Mouse (Mus musculus): ENCODE measurements at regions not wholly inside any gene's neighbourhood (a gene's known extent, or its start where the extent isn't known, plus 50 kb on each side); places are given as distances from the start of the nearest gene placed in this dataset.

DNA sequence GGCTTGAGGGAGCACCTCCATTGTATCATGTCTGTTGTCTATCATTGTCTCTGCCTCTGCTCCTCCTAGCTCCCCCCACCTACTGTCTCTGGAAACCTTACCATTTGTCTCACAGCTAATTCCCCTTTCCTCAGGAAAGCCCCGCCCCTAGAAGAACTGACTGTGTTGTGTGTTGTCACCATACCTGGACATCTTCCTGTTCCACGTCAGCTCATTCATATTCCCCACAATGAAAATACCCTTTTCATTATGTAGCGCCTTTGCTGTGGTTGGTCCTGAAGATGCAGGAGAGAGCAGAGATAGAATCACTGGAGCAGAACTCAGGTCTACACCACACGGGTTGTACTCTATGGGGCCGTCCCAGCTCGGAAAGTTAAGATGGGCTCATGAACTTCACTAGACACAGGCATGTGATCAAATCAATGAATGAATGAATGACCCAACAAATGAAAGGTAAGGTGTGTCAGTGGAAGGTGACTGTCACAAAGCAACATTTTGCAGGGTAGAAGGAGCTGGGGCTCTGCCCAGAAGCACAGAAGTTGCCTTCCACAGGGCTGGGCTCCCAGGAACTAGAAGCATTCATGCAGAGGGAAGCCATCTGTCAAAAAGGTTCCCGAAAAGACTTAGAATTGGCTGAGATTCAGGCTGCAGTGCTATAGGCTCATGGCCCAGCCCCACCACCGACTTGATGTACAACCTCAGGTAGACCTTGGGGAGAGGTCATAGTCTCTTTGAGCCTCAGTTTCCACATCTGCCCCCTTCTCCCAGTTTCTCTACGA is 384.8 kb upstream of the Zmiz1 start:
- no peak for DNase-seq

DNA sequence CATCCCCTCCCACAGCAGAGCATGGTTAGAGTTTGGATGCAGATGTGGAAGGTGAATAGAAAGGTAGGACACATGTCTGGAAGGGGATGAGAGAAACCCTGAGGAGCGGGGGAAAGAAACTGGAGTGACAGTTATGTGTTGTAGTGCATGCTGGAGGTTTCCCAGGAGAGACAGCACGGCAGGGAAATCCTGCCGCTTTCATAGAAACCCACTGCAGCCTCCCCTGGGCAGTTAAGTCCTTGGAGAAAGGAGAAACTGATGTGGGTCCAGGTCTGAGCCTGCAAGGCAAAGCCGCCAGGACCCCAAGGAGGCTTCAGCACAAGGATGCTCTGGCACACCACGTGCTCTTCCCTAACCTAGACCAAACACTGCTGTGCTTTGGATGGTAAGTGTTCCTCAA is 384.1 kb upstream of the Zmiz1 start:
- no peak for DNase-seq

DNA sequence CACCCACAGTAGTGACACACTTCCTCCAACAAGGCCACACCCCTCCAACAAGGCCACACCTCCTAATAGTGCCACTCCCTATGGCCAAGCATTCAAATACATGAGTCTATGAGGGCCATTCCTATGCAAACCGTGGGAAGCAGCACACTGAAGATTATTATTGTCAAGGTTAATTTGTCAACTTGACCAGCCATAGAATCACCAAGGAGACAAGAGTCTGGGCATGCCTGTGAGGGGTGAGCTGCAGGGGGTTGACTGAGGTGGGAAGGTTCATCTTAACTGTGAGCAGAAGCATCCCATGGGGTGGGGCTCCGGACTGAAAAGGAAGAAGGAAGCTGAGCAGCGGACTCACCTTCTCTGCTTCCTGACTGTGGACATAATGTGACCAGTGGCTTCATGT is 378.6 kb upstream of the Zmiz1 start:
- peak; percentile 60 for DNase-seq

DNA sequence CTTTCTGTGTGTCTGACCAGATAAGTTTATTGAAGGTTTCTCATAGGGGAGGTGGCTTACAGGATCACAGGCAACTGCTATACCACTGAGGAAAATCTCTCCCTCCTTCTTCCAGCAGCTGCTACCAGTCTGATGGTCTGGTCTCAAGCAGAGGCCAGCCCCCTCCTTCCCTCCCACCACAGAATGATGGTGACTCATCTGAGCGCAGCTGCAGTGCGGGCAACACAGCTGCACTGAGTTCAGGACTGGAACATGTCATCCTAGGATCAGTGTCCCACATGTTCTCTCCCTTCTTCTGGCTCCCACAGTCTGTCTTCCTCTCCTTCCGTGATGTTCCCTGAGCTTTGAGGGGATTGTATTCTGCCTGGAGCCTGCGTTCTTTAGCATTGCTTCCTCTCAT is 375.1 kb upstream of the Zmiz1 start:
- DNase-seq = no peak

DNA sequence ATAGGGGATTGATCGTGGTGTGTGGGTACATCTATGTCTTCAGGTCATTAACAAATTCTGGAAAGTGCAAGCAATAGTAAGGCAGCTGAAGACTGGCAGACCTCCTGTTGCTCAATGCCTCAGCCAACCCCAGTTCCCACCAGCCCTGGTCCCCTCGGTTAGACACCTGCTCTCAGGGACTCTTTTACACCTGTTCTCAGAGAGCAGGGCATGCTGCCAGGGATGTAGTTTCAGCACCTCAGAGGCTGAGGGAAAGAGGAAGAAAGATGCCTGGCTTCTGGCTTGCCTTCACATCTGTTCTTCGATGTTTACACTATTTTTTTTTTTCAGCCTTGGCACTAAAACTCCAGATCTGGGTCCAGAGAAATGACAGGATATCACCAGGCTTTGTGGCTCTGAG is 362.2 kb upstream of the Zmiz1 start:
- DNase-seq = no peak

DNA sequence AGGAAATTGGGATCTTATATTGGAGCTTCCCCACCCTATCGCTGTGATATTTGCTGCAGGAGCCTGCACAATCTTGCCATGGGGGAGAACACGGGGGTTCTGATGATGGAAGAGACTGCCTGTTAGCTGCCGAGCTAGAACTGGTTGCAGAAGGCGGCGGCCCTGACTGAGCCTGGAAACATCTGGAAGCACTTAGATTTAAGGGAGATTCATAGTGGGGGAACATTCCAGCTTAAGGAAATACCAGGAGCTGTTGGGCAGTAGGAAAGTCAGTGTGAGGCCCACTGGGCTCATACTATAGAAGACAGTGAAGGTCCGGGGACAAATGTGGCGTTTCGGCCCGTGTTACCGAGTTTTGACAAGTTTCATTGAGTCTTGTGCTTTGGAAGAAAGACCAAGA is 353.6 kb upstream of the Zmiz1 start:
- DNase-seq = no peak

DNA sequence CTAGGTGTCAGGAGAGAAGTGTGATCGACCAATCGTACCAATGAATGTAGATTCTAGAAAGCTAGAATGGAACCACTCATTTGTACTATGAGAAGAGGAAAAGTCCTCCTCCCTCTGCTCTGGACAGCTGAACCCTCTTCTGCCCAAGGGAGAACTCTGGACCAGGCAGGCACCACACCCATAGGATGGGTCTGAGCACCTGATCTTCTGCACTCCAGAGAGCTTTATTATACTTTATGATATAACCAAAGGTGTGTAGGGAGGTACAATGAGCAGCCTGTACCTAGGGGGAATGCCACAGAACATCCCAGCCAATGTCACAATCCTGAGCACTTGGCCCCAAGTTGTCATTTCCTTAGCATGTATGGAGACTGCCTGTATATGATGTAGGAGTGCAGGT is 352.5 kb upstream of the Zmiz1 start:
- no peak for DNase-seq

DNA sequence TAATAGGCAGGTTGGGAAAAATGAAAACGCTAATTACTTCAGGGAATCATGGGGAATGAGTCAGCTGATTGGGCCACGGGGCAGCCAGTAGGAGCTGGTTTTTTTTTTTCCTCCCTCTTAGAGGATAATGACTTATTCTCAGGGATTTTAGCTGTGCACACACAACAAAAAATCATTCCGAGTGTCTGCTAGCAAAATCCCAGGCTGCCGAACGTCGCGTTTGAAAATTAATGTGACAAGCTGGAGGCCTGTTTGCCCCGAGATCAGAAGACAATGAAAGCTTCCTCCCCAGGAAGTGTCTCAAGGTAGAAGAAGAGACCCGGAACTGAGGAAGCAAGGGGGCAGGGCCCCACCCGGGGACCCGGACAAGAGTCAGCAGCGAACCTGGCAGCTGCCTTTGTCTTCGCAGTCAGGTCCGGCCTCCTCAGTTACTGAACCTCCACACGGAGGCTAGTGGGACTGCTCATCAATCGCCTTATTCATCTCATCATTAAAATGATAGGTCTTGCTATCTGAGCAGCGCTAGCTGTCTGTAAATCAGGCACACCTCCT is 350.8 kb upstream of the Zmiz1 start:
- DNase-seq = no peak

DNA sequence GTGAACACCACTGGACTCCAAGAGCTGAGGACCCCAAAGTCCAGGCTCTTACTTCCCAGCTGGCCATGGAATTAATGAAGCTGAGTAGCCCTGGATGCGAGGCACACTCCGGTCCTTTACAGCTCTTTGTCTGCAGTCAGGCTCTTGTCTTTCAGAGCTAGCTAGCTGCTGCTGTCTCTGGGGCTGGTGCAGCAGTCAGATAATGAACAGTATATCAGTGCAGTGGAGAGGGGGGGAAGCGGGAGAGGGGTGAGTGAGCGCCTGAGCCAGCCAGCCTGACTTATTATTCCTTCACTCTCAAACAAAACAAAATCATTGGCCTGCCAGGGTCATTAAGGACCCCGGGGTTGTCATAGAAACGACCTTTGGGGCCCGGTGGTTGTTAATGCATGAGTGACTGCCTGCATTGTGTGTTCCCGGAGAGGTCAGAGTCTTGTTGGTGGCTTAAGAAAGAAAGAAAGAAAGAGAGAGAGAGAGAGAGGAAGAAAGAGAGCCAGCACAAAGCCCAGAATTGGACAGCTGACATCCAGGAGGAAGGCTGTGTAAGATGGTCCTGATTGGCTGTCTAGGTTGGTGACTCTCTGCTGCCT is 350.2 kb upstream of the Zmiz1 start:
- DNase-seq = peak; percentile 98

DNA sequence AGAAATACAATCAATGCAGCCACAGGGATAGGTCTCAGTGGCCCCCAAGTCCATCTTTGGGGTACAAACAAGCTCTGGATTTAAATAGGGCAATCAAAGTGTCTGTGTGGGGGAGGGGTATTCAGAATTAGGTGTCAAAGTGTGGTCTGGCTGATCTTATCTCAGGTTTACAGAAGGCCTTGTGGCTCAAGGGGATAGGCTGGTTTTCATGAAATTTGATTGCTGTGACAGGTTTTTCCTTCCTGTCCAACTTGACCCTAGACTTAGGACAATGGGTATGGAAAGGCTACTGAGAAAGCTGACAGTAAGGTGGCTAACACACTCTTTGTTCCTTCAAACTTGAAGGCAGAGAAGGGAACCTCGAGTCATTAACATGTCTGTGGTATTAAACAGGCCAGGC is 349.3 kb upstream of the Zmiz1 start:
- peak; percentile 41 for DNase-seq

DNA sequence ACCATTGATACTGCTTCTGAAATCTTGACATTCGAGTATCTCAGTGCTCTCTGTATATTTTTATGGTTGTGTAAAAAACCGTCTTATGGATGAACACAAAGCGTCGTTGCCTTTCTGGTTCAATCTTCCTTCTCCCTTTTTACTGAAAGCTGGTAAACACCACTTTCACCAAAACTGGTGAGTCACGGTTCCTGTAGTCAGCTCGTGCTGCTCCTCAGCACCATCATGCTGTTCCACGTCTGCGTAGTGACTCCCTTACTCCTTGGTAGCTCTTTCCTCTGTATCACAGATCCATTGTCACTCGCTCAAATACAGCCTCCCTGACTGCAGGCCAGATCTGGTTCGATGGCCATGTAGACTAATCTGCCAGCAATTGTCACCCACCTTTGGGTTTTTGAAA is 346.2 kb upstream of the Zmiz1 start:
- no peak for DNase-seq

DNA sequence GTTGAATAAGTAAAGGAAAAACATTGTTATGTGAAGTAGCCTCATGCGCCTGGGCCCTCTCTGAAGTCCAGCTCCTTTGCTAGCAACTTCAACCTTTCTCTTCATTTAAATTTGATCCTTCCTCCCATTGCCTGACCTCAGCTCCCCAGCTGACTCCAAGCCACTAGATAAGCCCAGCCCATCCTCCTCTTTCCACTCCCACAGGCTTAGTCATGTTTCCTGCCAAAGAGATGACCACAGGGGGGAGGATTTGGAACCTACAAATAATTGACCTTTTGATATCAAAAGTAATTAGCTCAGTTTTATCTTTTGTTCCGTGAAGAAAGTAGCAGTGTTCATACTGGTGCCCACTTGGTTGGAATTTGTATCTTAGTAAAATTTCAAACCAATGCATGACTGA is 345.7 kb upstream of the Zmiz1 start:
- peak; percentile 43 for DNase-seq

DNA sequence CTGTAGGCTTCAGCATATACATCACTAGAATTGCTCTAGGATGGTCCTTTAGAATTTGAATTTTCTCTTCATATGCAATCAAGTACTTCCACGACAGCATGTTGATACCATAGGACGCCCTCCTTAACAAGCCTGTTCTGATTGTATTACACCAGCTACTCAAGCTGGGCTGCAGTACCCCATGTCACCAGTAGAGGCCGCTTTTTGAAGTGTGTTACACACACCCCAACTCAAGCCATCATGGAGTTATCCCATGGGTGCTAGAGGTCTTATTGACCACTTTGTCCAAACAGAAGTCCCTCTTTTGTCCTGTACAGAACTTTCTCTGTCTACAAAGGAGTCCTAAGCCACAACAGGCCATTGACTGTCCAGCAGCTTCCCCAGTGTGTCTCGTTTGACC is 342.6 kb upstream of the Zmiz1 start:
- peak; percentile 80 for DNase-seq

DNA sequence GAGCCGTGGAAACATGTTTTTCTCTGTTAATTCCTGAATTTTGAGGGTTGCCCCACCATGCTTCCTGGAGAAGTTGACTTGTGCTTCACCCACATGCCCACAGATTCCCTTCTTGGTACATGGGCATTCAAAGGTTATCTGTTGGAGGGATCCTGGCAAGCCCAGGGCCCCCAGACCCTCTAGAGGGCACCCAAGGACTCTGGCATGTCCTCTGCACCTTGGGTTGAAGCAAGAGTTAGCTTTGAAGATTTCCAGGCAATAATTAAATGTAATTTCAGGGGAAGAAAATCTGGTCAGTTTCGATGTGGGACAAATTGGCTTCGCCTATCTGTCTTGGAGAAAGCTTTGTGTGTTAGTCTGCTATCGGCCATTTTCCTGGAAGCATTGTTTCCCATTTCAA is 339.0 kb upstream of the Zmiz1 start:
- DNase-seq = peak; percentile 32

DNA sequence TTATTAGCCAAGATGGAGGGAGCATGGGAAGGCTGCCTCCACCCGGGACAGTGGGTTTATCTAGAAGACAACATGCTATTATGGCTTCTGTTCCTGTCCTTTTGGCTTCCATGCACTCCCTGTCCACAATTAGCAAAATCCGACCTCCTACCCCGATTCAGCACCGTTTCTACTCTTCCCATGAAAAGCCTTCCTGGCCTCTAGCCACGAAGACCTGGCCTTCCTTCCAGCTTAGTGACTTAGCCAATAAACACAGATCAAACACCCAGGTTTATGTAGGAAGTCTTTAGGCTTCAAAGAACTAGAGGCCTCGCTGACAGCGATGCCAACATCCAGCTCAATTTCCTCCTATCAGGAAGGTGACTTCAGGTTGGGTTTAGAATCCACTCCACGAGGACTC is 338.5 kb upstream of the Zmiz1 start:
- no peak for DNase-seq

DNA sequence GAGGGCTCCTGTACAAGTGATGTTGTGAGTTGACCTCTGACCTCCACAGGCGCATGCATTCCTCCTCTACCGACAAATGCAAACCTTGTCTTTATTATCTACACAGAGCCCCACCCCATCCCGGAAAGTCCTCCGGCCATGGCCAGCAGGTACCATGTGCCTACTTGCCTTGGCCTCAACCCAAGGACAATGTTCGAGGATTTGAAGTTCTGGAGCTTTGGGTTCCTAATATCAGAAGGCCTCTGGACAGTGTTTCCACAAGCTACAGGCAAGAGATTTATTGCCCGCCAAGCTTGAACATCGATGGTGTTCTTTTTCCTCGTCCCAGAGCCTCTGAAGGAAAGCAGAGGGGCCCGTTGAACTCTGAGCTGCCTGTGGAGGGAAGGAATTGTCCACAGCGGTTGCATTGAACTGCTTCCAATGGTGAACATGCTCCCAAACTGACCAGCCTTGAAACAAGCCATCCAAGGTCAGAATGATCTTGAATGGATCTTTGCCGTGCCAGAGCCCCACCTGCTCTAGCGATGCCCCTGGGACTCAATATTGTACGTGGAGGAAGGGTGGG is 335.9 kb upstream of the Zmiz1 start:
- DNase-seq = no peak

DNA sequence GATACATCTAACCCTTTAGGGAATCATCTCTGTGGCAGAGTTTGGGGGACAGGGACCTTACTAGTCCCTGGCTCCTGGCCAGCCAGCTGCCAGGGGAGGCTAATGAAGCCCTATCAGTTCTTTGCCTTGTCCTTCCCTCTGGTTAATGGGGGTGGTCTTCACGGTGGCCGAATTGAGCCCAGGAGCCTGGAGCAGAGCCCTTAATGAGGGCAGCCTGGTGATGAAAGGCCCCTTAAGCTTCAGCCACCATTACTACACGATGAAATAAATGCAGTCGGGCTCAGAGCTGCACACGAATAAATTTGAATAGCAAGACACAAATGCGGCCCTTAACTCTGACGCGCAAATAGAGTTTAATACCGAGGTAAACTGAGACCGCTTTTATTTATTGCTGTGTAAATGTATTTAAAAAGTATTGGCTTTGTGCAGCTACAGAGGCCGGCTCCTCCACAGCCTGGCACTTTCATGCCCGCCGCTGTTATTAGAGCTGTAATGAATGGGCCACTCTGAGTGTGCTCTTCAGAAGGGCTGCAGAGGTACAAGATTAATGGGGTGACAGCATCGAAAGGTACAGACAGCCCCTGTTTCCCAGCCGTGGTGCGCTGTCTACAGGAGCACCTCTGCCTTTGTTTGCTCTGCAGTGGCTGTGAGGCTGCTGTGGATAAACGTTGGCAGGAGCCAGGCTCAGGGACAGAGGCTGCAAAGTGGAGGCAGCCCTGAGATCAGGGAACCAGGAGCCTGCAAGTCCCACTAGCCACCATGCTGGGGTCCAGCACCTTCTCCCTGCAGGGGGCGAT is 335.2 kb upstream of the Zmiz1 start:
- peak; percentile 66 for DNase-seq

DNA sequence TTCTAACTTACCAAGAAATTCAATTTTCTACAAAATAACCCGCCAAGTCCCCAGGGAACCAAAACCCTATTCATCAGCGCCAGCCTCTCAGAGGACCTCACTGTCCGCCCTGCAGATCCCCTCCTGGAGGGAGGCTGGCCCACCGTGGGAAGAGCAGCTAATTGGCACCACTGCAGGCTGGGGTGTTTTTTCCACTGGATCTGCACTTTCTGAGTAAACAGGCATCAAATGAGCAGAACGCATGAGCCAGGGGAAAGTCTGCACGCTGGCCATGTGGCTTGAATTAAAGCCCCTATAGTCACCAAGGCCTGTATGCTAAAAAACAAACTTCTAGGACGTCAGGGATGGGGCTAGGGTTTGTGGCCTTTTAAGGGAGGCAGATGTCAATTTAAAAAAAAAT is 332.4 kb upstream of the Zmiz1 start:
- DNase-seq = peak; percentile 35

DNA sequence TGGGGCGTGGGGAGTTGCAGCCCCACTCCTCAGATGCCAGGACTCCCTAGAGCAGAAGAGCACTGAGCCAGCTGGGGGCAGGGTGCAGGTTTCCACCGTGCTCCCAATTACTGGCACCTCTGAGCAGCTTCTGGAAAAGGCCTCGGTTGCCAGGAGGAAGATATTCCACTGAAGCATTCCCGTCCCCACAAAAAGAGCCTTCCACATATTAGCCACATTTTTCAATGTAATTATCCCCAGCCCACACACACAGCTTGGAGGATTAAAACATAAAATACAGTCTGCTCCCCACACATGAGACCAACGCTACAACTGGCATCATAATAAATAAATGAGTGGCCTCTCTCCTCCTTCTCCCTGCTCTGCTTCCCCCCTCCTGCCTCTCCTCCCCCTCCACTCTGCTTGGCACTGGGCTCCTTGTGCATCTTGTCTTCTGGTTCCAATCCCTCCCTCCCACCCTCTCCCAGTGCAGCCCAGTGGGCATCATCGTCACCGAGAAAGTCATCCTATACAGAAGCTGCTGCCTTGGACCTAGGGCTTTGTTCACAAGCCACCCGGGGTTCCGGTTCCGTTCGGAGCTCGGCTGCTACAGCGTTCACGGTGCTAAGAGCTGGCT is 331.3 kb upstream of the Zmiz1 start:
- DNase-seq = peak; percentile 55

DNA sequence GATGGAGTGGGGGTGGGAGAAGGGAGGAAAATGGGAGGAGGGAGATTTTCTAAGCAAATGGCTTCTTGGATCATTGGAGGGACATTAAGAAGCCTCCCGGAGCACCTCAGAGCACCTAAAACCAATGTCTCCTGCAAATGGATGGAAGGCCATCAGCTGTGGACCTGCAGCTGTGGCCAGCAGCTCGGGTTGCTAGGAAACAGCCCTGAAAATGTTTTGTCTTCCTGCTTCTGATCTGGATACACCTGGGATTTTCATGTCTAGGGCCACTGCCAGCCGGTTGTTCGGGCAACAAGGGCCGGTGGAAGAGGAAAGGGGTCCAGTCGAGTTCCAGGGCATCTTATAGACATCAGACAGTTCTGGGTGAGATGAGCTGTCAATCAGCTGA is 330.8 kb upstream of the Zmiz1 start:
- no peak for DNase-seq

DNA sequence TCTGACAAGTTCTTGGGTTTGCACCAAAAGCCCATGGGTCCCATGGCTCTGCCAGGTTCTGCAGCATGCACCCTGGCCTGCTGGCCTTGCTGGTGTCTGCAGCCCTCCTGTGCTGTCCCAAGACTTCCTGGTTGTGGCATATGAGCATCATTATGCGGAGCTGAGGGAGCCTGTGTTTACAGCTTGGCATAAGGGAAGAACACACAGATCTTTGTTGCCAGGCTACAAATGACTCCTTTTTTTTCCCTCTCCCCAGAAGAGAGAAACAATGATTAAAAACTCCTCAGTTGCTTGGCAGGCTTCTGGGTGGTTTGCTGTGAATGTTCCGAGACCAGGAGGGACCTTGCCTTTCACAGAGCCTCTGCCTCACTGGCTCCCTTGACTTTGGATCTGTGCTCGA is 323.6 kb upstream of the Zmiz1 start:
- no peak for DNase-seq

DNA sequence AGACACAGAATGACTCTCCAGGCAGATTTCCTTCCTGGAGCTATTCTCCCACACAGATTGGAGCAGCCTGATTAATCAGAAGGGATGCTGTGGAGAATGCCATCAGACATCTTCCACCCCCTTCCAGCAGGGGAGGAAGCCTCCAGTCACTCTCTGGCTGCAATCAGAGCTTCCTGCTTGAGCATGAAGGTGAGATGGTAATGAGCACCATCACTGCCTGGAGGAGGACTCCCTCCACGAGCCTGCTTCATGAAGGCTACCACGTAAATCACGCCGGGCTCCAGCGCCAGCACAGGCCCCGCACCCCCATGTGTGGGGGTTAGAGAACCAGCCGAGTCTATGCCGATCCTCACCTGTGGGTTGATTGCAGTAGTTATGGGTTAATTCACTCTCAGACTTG is 321.7 kb upstream of the Zmiz1 start:
- DNase-seq = no peak

DNA sequence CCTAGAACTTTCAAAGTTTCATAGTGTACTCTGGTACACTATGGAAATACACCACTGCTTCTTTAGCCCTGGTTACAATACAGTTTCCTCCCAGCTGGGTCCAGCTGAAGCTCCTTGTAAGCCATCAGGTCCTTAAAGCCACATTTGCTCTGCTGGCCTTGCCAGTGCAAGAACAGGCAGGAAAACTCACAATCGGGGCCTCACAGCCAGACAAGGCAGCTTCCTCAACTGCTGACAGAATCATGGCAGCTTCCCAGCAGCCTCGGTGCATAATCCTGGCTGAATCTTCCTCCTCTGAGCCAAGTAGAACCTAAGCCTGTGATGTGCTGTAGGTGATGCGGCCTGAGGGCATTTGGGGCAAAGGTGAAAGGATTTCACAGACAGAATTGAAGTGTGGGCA is 320.5 kb upstream of the Zmiz1 start:
- no peak for DNase-seq

Data from retina, postnatal 1 day (tissue).